Mouse (Mus musculus) liver, postnatal 0 days (tissue): ENCODE measurements around the gene Lrch3. TPM values are rescaled to one million over a fixed set of nuclear protein-coding genes. Genes with fewer than 3 reads are reported as not detected.
"Not testable (repeated sequence)": the region's sequence is repeated elsewhere in the genome, so short reads cannot be mapped to it uniquely, and the experiment has no call there.

Source experiments
- ATAC-seq: fragments of 200-750 bp; cut with Nextera tagmentation; 2 replicates; pipeline ENCODE4 v1.8.0; 2017; ENCODE audit warnings: mild to moderate bottlenecking, moderate library complexity
- DNase-seq: peaks from one replicate; pipeline ENCODE4 v3.0.0-alpha.2; 2016
- H3K27ac ChIP-seq: fragments of 300-500 bp; sonication (generic); 2 replicates; pipeline ENCODE4 v1.5.1; 2014; ENCODE audit warnings: antibody characterized with exemption, moderate library complexity, mild to moderate bottlenecking, low read depth
- H3K27me3 ChIP-seq: fragments of 300-500 bp; sonication (generic); 2 replicates; pipeline ENCODE4 v1.6.1; 2014; ENCODE audit warnings: low read length, control low read depth, mixed read lengths; ENCODE audit not compliant: insufficient read depth
- H3K36me3 ChIP-seq: fragments of 300-500 bp; sonication (generic); replicated peaks from 2 replicates; pipeline ENCODE4 v1.6.1; 2014; ENCODE audit warnings: mild to moderate bottlenecking, control low read depth, low read length, moderate library complexity, mixed read lengths; ENCODE audit not compliant: insufficient read depth
- H3K4me1 ChIP-seq: fragments of 300-500 bp; sonication (generic); 2 replicates; pipeline ENCODE4 v1.6.1; 2014; ENCODE audit warnings: antibody characterized with exemption, mild to moderate bottlenecking, control low read depth; ENCODE audit not compliant: insufficient read depth
- H3K4me2 ChIP-seq: fragments of 300-500 bp; sonication (generic); 2 replicates; pipeline ENCODE4 v1.6.1; 2014; ENCODE audit warnings: low read depth, mild to moderate bottlenecking, low read length, moderate library complexity, mixed read lengths
- H3K4me3 ChIP-seq: fragments of 300-500 bp; sonication (generic); 2 replicates; pipeline ENCODE4 v1.5.1; 2014; ENCODE audit warnings: low read depth, low read length
- H3K9ac ChIP-seq: fragments of 300-500 bp; sonication (generic); replicated peaks from 2 replicates; pipeline ENCODE4 v1.6.1; 2014; ENCODE audit warnings: mild to moderate bottlenecking, moderate library complexity
- H3K9me3 ChIP-seq: fragments of 300-500 bp; sonication (generic); 2 replicates; pipeline ENCODE4 v1.6.1; 2016; ENCODE audit warnings: mild to moderate bottlenecking, control low read depth, low read length, mixed read lengths
- CTCF ChIP-seq: sonication (generic); IDR thresholded peaks from 2 replicates; pipeline ENCODE4 v1.5.1; 2016; ENCODE audit warnings: antibody characterized with exemption, low read depth
- EP300 ChIP-seq: IDR thresholded peaks from 2 replicates; pipeline ENCODE4 v1.6.1; 2016; ENCODE audit warnings: antibody characterized with exemption, low read depth, mild to moderate bottlenecking
- WGBS: fragments of 180-500 bp; shearing (Covaris S2); extraction: QIAGEN DNeasy Blood & Tissue Kit; methylation state at CpG from one replicate; pipeline ENCODE4 v1.1.7; 2014; ENCODE audit not compliant: insufficient replicate concordance; 5-methylcytosine and 5-hydroxymethylcytosine counted together
- polyA plus RNA-seq: library from polyadenylated mRNA; unstranded; fragments of >200 nt; fragmentation: Nextera tagmentation; extraction: Ambion mirVana; gene quantifications from 2 replicates; pipeline ENCODE4 v1.2.1, GENCODE M21; 2015

Gene Lrch3
- polyA plus RNA-seq, 1 experiment from 2014 or later, result 4.3 TPM

DNA sequence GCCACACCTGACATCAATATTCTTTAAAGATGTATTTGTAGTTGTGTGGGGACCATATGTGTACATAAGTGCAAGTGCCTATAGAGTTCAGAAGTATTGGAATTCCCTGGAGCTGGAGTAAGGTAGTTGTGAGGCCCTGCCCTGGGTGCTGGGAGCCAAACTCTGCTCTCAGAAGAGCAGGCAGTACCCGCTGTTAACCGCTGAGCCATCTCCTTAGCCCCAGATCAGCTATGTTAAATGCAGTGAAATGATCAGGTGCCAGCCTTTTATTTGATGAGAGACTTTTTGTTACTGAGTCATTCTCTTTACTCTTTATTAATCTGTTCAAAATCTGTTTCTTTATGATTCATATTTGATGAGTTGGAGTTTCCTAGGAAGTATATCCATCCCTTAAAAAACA lies 16.0 kb downstream of the Lrch3 start:
- Histone ChIP-seq H3K36me3 (0 out of 2 replicates have a peak, but pooled peaks cover 4% of the 10 kb centered on the region), H3K27ac (no peak overlapping the region), H3K4me3 (no peak overlapping the region), H3K4me1 (0 out of 2 replicates have a peak, but pooled peaks cover 4% of the 10 kb centered on the region), H3K4me2 (no peak overlapping the region), H3K27me3 (no peaks in the 10 kb centered on the region), H3K9me3 (no peaks in the 10 kb centered on the region), H3K9ac (no peak overlapping the region)
- 79% methylated on average over 2 of the region's 2 CpGs for WGBS
- no peak for TF ChIP-seq EP300
- TF ChIP-seq CTCF, result no peak
- ATAC-seq (no peak), DNase-seq (no peak)

- Histone ChIP-seq H3K27me3 (no peaks in the 10 kb centered on the region), H3K4me2 (no peak overlapping the region), H3K9ac (no peak overlapping the region), H3K9me3 (no peaks in the 10 kb centered on the region), H3K27ac (no peak overlapping the region), H3K36me3 (no peaks in the 10 kb centered on the region; the same call in 1 of the 2 replicates), H3K4me1 (0 out of 2 replicates have a peak, but pooled peaks cover 4% of the 10 kb centered on the region), H3K4me3 (no peak overlapping the region)
- no peak for DNase-seq
- WGBS, result 76% methylated on average over 2 of the region's 2 CpGs
- no peak for ATAC-seq
- TF ChIP-seq EP300, result no peak
- TF ChIP-seq CTCF, result no peak
Observed at GRCm38 (mm10) chr16:32934470-32934869, 20.6 kb downstream of the Lrch3 start.

DNA sequence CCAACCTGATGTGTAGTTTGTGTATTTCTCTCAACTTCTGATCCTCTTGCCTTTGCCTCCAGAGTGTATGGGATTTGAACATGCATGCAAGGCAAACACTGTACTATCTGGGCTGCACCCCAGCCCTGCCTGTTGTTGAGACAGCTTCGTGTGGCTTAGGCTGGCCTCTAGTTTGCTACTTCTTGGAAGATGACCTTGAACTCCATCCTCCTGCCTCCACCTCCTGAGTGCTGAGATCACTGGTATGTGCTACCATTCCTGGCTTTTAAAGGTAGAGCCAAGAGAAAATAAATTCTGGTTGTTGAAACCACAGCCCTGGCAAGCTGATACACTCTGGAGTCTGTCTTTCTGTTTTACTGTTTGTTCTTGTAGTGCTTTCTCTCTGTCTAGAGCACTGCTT lies 21.2 kb downstream of the Lrch3 start:
- H3K4me1 ChIP-seq, result 0 out of 2 replicates have a peak, but pooled peaks cover 4% of the 10 kb centered on the region
- ATAC-seq (no peak), DNase-seq (no peak)
- no peak overlapping the region for H3K9ac ChIP-seq
- no peaks in the 10 kb centered on the region for H3K9me3 ChIP-seq
- WGBS, result 52% methylated on average over 1 of the region's 1 CpGs
- no peak for TF ChIP-seq CTCF
- no peak for TF ChIP-seq EP300
- H3K27ac ChIP-seq, result no peak overlapping the region
- H3K4me2 ChIP-seq, result no peak overlapping the region
- no peak overlapping the region for H3K4me3 ChIP-seq
- no peaks in the 10 kb centered on the region; the same call in 1 of the 2 replicates for H3K36me3 ChIP-seq
- no peaks in the 10 kb centered on the region for H3K27me3 ChIP-seq

- DNase-seq, result no peak
- TF ChIP-seq CTCF (no peak), EP300 (no peak)
- H3K27me3 ChIP-seq, result no peaks in the 10 kb centered on the region
- H3K4me2 ChIP-seq, result no peak overlapping the region
- H3K27ac ChIP-seq, result no peak overlapping the region
- no peak overlapping the region for H3K4me3 ChIP-seq
- no peak for ATAC-seq
- 0 out of 2 replicates have a peak, but pooled peaks cover 4% of the 10 kb centered on the region for H3K4me1 ChIP-seq
- no peaks in the 10 kb centered on the region; the same call in 1 of the 2 replicates for H3K36me3 ChIP-seq
- WGBS, result 85% methylated on average over 2 of the region's 2 CpGs
- H3K9me3 ChIP-seq, result no peaks in the 10 kb centered on the region
- no peak overlapping the region for H3K9ac ChIP-seq
Observed at GRCm38 (mm10) chr16:32937358-32937757, 23.5 kb downstream of the Lrch3 start.

- not testable (repeated sequence) for H3K36me3 ChIP-seq, H3K27me3 ChIP-seq, DNase-seq, H3K4me3 ChIP-seq, H3K27ac ChIP-seq, H3K4me1 ChIP-seq, H3K9ac ChIP-seq, H3K4me2 ChIP-seq, H3K9me3 ChIP-seq, ATAC-seq
- 73% methylated on average over 3 of the region's 3 CpGs for WGBS
Observed at GRCm38 (mm10) chr16:32939301-32939700, 25.4 kb downstream of the Lrch3 start.

DNA sequence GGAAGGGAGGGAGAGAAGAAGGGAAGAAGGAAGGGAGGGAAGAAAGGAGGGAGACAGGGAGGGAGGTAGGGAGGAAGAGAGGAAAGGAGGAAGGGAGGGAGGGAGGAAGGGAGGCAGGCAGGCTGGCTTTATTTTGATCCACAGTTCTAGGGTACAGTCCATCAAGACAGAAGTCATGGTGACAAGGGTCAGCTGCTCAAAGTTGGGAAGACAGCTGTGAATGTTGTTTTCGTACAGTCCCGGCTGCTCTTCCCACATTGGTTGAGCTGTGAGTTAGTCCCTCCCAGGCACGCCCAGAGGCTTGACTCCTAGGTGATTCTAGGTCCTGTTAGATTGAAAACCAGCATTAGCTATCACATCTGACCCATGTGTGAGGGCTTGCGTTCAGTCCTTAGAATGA lies 25.8 kb downstream of the Lrch3 start:
- H3K4me3 ChIP-seq, H3K9ac ChIP-seq, DNase-seq, H3K36me3 ChIP-seq, H3K27me3 ChIP-seq, ATAC-seq, H3K4me1 ChIP-seq, H3K9me3 ChIP-seq, H3K4me2 ChIP-seq, H3K27ac ChIP-seq: not testable (repeated sequence)
- 93% methylated on average over 4 of the region's 4 CpGs for WGBS

GRCm38 (mm10) chr16:32941226-32941625 lies 27.3 kb downstream of the Lrch3 start:
- 66% methylated on average over 2 of the region's 2 CpGs for WGBS
- not testable (repeated sequence) for ATAC-seq, H3K9ac ChIP-seq, H3K4me1 ChIP-seq, H3K36me3 ChIP-seq, H3K9me3 ChIP-seq, H3K4me3 ChIP-seq, H3K4me2 ChIP-seq, H3K27ac ChIP-seq, H3K27me3 ChIP-seq, DNase-seq
